Mouse (Mus musculus): Measurements from ENCODE around the gene Insc. TPM values are rescaled to one million over a fixed set of nuclear protein-coding genes. Genes with fewer than 3 reads are reported as not detected.
A peak's percentile ranks its signal among the peaks of the same experiment; 100 is the strongest.

Insc gene
- polyA plus RNA-seq, 1 experiment from 2014 or later: 9.3 TPM

DNA sequence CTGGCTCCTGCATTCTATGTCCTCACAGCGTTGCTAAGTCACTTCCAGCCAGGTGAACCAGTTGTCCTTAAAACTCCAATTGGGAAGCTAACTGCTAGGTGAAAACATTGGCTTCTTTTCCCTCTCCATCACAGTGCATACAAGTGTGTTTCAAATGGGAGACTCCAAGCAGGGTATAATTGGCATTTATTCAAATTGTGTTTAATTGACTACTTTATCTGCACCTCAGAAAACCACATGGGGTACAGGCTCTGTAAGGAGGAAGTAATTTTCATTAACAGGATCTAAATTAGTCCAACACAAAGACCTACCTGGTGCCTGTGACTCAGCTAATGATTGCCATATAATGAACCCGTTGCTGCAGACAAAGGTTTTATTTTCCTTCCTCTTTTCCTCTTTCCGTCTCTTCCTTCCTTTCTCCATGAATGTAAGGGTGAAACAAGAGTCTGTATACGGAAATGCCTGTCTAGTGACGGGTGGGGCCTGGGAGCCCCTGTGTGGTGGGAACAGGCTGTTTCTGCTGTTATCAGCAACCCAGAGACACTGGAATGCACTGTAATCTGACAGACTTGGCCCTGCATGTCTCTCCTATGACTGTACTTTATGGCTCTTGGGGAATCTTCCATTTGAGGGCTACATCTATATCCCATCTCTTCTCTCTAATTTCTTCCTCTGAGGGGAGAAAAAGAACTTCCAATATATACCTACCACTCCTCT is 96.7 kb downstream of the Insc start:
- Histone ChIP-seq H3K4me1 (replicated peaks) (peaks cover 33% of the 10 kb centered on the region), H3K9me3 (no peaks in the 10 kb centered on the region), H3K9ac (no peak overlapping the region), H3K27me3 (no peaks in the 10 kb centered on the region), H3K36me3 (no peaks in the 10 kb centered on the region), H3K4me2 (no peak overlapping the region), H3K27ac (replicated peaks) (peak overlapping the region; percentile 46; the same call in 1 of the 2 replicates), H3K4me3 (no peak overlapping the region)
- WGBS: 44% methylated on average over 5 of the region's 5 CpGs
- ATAC-seq (ENCODE audit: low read depth): peak; percentile 24; the same call in 1 of the 2 replicates

DNA sequence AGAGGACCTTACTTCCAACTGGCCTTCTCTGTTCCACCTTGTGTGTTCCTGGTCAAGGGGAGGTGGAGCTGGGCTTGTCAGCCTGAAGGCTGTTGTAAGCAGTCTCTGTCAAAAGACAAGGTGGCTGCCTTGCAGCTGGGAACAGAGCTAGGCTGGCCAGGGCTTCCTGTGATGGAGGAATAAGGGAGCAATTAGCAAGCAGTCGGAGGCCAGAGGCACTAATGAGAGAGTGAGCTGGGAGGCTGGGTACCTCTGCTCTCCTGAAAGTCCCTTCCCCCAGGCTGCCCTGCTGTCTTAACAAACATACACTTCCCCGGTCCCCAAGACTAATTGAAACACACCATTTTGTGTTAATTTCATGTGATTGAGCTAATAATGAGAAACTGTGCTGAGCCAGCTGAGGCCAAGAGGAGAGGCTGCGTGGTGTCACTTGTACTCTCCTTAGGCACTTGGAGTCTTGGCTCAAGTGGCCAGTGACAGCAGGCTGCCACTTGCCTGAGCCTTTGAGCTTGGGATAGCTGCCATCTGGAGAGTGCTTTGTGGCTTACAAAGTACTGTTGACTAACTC is 99.2 kb downstream of the Insc start:
- H3K9me3 ChIP-seq: no peaks in the 10 kb centered on the region
- H3K4me3 ChIP-seq: no peak overlapping the region
- no peaks in the 10 kb centered on the region for H3K27me3 ChIP-seq
- H3K4me1 ChIP-seq (replicated peaks): peaks cover 33% of the 10 kb centered on the region
- 13% methylated on average over 3 of the region's 3 CpGs for WGBS
- H3K4me2 ChIP-seq: no peak overlapping the region
- H3K9ac ChIP-seq: no peak overlapping the region
- H3K27ac ChIP-seq (replicated peaks): peak overlapping the region; percentile 78
- peak; percentile 78; the same call in 1 of the 2 replicates for ATAC-seq (ENCODE audit: low read depth)
- H3K36me3 ChIP-seq: no peaks in the 10 kb centered on the region

- no peak for ATAC-seq (ENCODE audit: low read depth)
- Histone ChIP-seq H3K9me3 (no peaks in the 10 kb centered on the region), H3K27me3 (no peaks in the 10 kb centered on the region), H3K36me3 (no peaks in the 10 kb centered on the region), H3K4me2 (no peak overlapping the region), H3K9ac (no peak overlapping the region), H3K4me3 (no peak overlapping the region), H3K27ac (replicated peaks) (no peak overlapping the region), H3K4me1 (replicated peaks) (peaks cover 10% of the 10 kb centered on the region)
- WGBS: 82% methylated on average over 2 of the region's 2 CpGs
These were observed 103.7 kb downstream of the Insc start for GRCm38 (mm10) chr7:114847179-114847578.

DNA sequence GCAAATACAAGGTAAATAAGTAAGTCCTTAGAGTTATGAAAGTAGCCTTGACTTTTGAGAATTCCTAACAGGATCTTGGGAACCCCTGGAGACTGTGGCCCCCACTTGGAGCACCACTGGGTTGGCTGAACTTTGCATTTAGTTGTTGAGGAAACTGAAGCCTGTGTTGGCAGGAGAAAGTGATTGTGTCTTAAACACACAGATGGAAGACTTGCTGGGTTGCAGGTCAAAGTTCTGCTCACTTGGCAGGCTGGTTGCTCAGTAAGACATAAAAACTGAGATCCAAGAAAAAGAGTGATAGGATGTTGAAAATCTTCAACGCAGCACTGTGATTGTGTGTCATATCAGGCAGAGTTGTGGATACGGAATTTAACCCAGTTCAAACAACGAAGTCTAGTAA is 108.9 kb downstream of the Insc start:
- H3K9me3 ChIP-seq: no peaks in the 10 kb centered on the region
- no peak overlapping the region for H3K4me3 ChIP-seq
- H3K4me2 ChIP-seq: no peak overlapping the region
- H3K9ac ChIP-seq: no peak overlapping the region
- H3K27me3 ChIP-seq: no peaks in the 10 kb centered on the region
- 0 out of 2 replicates have a peak, but pooled peaks cover 2% of the 10 kb centered on the region for H3K4me1 ChIP-seq (replicated peaks)
- no peaks in the 10 kb centered on the region for H3K36me3 ChIP-seq
- no peak for ATAC-seq (ENCODE audit: low read depth)
- H3K27ac ChIP-seq (replicated peaks): no peak overlapping the region
- WGBS: 95% methylated on average over 3 of the region's 3 CpGs

GRCm38 (mm10) chr7:114854169-114854568 is 110.7 kb downstream of the Insc start:
- Histone ChIP-seq H3K4me2 (no peak overlapping the region), H3K4me1 (replicated peaks) (0 out of 2 replicates have a peak, but pooled peaks cover 2% of the 10 kb centered on the region), H3K27ac (replicated peaks) (no peak overlapping the region), H3K4me3 (no peak overlapping the region), H3K27me3 (no peaks in the 10 kb centered on the region), H3K36me3 (no peaks in the 10 kb centered on the region), H3K9ac (no peak overlapping the region), H3K9me3 (no peaks in the 10 kb centered on the region)
- WGBS: 74% methylated on average over 2 of the region's 2 CpGs
- no peak for ATAC-seq (ENCODE audit: low read depth)

GRCm38 (mm10) chr7:114860858-114861523 is 117.5 kb downstream of the Insc start:
- no peaks in the 10 kb centered on the region for H3K36me3 ChIP-seq
- H3K27me3 ChIP-seq: no peaks in the 10 kb centered on the region
- H3K9me3 ChIP-seq: no peaks in the 10 kb centered on the region
- H3K4me2 ChIP-seq: no peak overlapping the region
- no peak for ATAC-seq (ENCODE audit: low read depth)
- WGBS: 70% methylated on average over 3 of the region's 3 CpGs
- no peak overlapping the region for H3K4me3 ChIP-seq
- H3K27ac ChIP-seq (replicated peaks): no peak overlapping the region
- H3K4me1 ChIP-seq (replicated peaks): no peaks in the 10 kb centered on the region
- H3K9ac ChIP-seq: no peak overlapping the region

GRCm38 (mm10) chr7:114873315-114874012 is 130.0 kb downstream of the Insc start:
- Histone ChIP-seq H3K27ac (replicated peaks) (no peak overlapping the region), H3K9me3 (no peaks in the 10 kb centered on the region), H3K27me3 (no peaks in the 10 kb centered on the region), H3K4me3 (no peak overlapping the region), H3K36me3 (no peaks in the 10 kb centered on the region), H3K4me2 (no peak overlapping the region), H3K4me1 (replicated peaks) (peaks cover 7% of the 10 kb centered on the region; the same call in 1 of the 2 replicates), H3K9ac (no peak overlapping the region)
- WGBS: 72% methylated on average over 3 of the region's 3 CpGs
- no peak; the same call in 1 of the 2 replicates for ATAC-seq (ENCODE audit: low read depth)

GRCm38 (mm10) chr7:114874032-114874441 is 130.5 kb downstream of the Insc start:
- no peaks in the 10 kb centered on the region for H3K27me3 ChIP-seq

DNA sequence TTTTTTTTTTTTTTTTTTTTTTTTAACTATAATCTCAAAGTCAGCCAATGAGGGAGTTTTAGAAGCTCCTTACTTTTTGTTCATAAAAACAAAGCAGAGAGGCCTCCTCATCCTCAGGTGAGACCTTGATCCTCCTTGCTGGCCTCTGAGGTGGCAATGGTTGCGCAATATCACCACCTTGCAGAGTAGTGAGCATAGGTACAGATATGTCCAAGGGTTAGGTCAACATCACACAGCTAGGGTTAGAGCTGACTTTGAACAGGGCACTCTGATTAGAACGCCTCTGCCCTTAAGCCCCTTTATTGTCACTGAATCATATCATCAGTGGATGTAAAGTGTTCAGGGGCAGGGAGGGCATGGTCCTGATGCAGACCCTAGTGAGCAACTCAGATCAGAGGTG is 131.1 kb downstream of the Insc start:
- Histone ChIP-seq H3K9me3 (no peaks in the 10 kb centered on the region), H3K4me2 (no peak overlapping the region), H3K4me3 (no peak overlapping the region), H3K27me3 (no peaks in the 10 kb centered on the region), H3K27ac (replicated peaks) (no peak overlapping the region), H3K4me1 (replicated peaks) (peaks cover 7% of the 10 kb centered on the region; the same call in 1 of the 2 replicates), H3K36me3 (no peaks in the 10 kb centered on the region), H3K9ac (no peak overlapping the region)
- WGBS: 91% methylated on average over 2 of the region's 2 CpGs
- no peak for ATAC-seq (ENCODE audit: low read depth)

More at GRCm38 (mm10) chr7:114874032-114874441, 130.5 kb downstream of the Insc start:
- Histone ChIP-seq H3K9me3 (no peaks in the 10 kb centered on the region), H3K9ac (no peak overlapping the region), H3K36me3 (no peaks in the 10 kb centered on the region), H3K4me3 (no peak overlapping the region), H3K27ac (replicated peaks) (no peak overlapping the region), H3K4me1 (replicated peaks) (peaks cover 7% of the 10 kb centered on the region; the same call in 1 of the 2 replicates), H3K4me2 (0 out of 2 replicates have a peak overlapping the region, but pooled peaks have one; percentile 0)
- 28% methylated on average over 6 of the region's 6 CpGs for WGBS
- ATAC-seq (ENCODE audit: low read depth): no peak; the same call in 1 of the 2 replicates

DNA sequence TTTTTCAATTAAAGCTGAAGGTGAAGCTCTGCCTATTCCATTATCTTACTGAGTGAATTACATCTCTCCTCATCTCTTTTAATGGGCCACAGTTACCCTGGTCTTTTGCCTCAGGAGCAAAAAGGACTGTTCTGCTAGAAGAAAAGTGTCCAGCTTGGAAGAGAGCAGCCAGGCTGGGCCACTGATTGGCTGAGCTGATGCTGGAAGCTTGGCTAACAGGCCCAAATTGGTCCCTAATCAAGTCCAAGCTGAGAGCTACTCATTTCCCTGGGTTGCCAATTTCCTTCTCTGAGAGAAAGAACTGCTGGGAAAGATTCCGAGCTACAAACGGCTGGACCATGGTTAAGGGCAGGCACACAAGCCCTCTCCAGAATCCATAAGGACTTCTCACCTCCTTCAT is 140.1 kb downstream of the Insc start:
- ATAC-seq (ENCODE audit: low read depth): no peak
- H3K9ac ChIP-seq: no peak overlapping the region
- no peaks in the 10 kb centered on the region for H3K9me3 ChIP-seq
- no peak overlapping the region for H3K4me3 ChIP-seq
- H3K4me2 ChIP-seq: no peak overlapping the region
- no peaks in the 10 kb centered on the region for H3K36me3 ChIP-seq
- peaks cover 7% of the 10 kb centered on the region for H3K4me1 ChIP-seq (replicated peaks)
- H3K27ac ChIP-seq (replicated peaks): no peak overlapping the region
- H3K27me3 ChIP-seq: no peaks in the 10 kb centered on the region
- 83% methylated on average over 2 of the region's 2 CpGs for WGBS

DNA sequence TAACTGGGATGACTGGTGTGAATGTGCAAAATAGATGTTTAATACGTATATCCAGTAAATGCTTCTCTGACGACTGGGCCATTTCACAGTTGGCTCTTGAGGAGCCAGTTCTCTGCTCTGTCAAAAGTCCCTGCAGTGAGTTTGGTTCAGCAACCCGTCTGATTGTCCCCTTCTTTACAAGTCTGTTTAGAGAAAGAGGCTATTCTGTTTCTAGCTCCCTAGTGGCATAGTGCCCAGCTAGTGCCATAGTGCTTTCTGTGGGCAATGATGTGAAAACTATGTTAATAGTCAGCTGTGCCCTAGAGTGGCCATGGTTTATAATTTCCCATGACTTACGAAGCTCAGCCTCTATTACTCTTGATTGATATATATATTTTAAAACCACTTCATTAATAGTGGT is 143.4 kb downstream of the Insc start:
- 43% methylated on average over 4 of the region's 4 CpGs for WGBS
- ATAC-seq (ENCODE audit: low read depth): 0 out of 2 replicates have a peak, but pooled peaks have one; percentile 61
- no peak overlapping the region for H3K4me2 ChIP-seq
- H3K27ac ChIP-seq (replicated peaks): peak overlapping the region; percentile 55
- H3K4me1 ChIP-seq (replicated peaks): peaks cover 7% of the 10 kb centered on the region
- H3K9me3 ChIP-seq: no peaks in the 10 kb centered on the region
- H3K4me3 ChIP-seq: no peak overlapping the region
- no peak overlapping the region for H3K9ac ChIP-seq
- H3K36me3 ChIP-seq: no peaks in the 10 kb centered on the region
- no peaks in the 10 kb centered on the region for H3K27me3 ChIP-seq

DNA sequence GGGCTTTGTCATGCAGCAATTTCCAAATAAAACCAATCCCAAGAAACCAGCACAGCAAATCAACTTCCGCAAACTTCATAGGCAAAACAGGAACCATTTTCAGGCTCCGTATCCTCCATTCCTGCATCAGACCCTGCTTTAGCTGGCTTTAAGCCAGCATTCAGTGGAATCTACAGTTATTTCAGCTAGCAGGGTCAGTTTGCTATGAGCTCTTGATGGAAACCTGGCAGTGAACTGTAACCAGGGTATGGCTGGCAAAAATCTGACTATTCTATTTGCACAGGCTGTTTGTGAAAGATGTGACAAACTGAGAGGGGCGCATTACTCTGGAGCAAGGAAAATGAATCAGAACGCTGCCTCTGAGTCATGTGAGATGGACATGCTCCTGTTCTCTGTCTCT is 146.7 kb downstream of the Insc start:
- Histone ChIP-seq H3K27me3 (no peaks in the 10 kb centered on the region), H3K4me3 (no peak overlapping the region), H3K4me1 (replicated peaks) (peaks cover 14% of the 10 kb centered on the region), H3K9me3 (no peaks in the 10 kb centered on the region), H3K27ac (replicated peaks) (no peak overlapping the region), H3K9ac (no peak overlapping the region), H3K4me2 (no peak overlapping the region), H3K36me3 (no peaks in the 10 kb centered on the region)
- 91% methylated on average over 4 of the region's 4 CpGs for WGBS
- ATAC-seq (ENCODE audit: low read depth): no peak

Data from neural tube, embryonic 13.5 days (tissue).